Mouse (Mus musculus) testis, adult 2 months (tissue): Measurements from ENCODE around the gene Clec16a.

Source experiments
- CTCF ChIP-seq: fragments of 200-500 bp; IDR thresholded peaks from 2 replicates; pipeline ENCODE4 v1.5.1; 2012; ENCODE audit warnings: low read depth, mild to moderate bottlenecking, inconsistent platforms, low read length, moderate library complexity; ENCODE audit not compliant: control insufficient read depth, insufficient read depth, insufficient replicate concordance
- POLR2A ChIP-seq: fragments of 200-500 bp; IDR thresholded peaks from 2 replicates; pipeline ENCODE4 v1.6.1; 2012; ENCODE audit warnings: low read depth, mild to moderate bottlenecking, inconsistent platforms, low read length, moderate library complexity; ENCODE audit not compliant: control insufficient read depth

DNA sequence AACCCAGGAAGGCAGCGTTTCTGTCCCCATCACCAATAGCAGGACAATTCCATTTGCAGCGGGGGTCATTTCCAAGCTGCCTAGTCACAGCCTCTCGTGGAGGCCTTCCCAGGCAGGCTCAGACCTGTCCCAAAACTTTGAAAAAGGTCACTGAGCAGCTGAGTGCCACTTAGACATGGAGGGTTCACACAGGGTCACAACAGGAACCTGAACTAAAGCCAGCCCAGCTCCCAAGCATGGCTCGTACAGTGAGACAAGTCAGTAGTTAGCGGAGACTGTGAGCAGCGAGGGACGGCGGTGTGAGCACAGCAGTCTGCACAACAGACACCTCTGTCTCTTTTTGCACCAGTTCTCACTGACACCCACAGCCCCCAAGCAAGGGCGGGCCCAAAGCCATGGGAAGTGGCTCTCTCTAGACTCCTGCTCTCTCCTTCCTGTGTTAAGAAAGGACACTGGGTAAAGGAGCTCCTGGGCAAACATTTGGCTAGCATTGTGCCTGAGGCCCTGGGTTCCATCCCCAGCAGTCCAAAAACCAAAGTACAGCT is 194.8 kb downstream of the Clec16a start:
- TF ChIP-seq CTCF (no peak), POLR2A (no peak)
